Mouse (Mus musculus) MEL (cell line): Measurements from ENCODE around the gene Krtap4-7. TPM values are rescaled to one million over a fixed set of nuclear protein-coding genes. Genes with fewer than 3 reads are reported as not detected.

Experiments
- DNase-seq: peaks from one replicate; pipeline ENCODE4 v3.0.0; 2011; ENCODE audit warnings: low read depth, low spot score
- H3K27ac ChIP-seq: 2 replicates; pipeline ENCODE4 v1.5.1; 2012; ENCODE audit warnings: low read depth, mild to moderate bottlenecking, control low read depth, low read length, moderate library complexity; ENCODE audit not compliant: control insufficient read depth
- H3K27me3 ChIP-seq, 2 experiments: fragments of 150-350 bp in 1 of 2; sonication (generic) in 1 of 2; 2 replicates each; pipeline ENCODE4 v1.6.1; 2012; ENCODE audit warnings: low read length in 2 of 2, mild to moderate bottlenecking in 2 of 2, improper control_type of control experiment in 1 of 2, moderate library complexity in 1 of 2; ENCODE audit not compliant: insufficient read depth in 2 of 2, control insufficient read depth in 1 of 2
- H3K36me3 ChIP-seq, 2 experiments: 2 replicates each; pipeline ENCODE4 v1.6.1; 2012 to 2014; ENCODE audit warnings: low read length in 2 of 2, improper control_type of control experiment in 1 of 2, inconsistent platforms in 1 of 2, mild to moderate bottlenecking in 1 of 2; ENCODE audit not compliant: insufficient read depth in 2 of 2, control insufficient read depth in 1 of 2
- H3K4me1 ChIP-seq, 2 experiments: fragments of 150-350 bp in 1 of 2; sonication (generic) in 1 of 2; 2 replicates each; pipeline ENCODE4 v1.6.1; 2012; ENCODE audit warnings: low read length in 2 of 2, improper control_type of control experiment in 1 of 2, mild to moderate bottlenecking in 1 of 2; ENCODE audit not compliant: insufficient read depth in 2 of 2, control insufficient read depth in 1 of 2
- H3K4me3 ChIP-seq, 2 experiments: fragments of 150-350 bp in 1 of 2; sonication (generic) in 1 of 2; 2 replicates each; pipeline ENCODE4 v1.5.1; 2012; ENCODE audit warnings: low read depth in 2 of 2, low read length in 2 of 2, mild to moderate bottlenecking in 2 of 2, moderate library complexity in 2 of 2, control low read depth in 1 of 2, improper control_type of control experiment in 1 of 2; ENCODE audit not compliant: control insufficient read depth in 1 of 2, insufficient read depth in 1 of 2
- H3K79me2 ChIP-seq: 2 replicates; pipeline ENCODE4 v1.6.1; 2012; ENCODE audit warnings: mild to moderate bottlenecking, low read length, moderate library complexity; ENCODE audit not compliant: control insufficient read depth, poor library complexity, insufficient read depth
- H3K9ac ChIP-seq: 2 replicates; pipeline ENCODE4 v1.6.1; 2012; ENCODE audit warnings: low read depth, mild to moderate bottlenecking, control low read depth, low read length, moderate library complexity; ENCODE audit not compliant: control insufficient read depth, poor library complexity, severe bottlenecking
- H3K9me3 ChIP-seq: fragments of 150-350 bp; sonication (generic); replicated peaks from 2 replicates; pipeline ENCODE4 v1.6.1; 2012; ENCODE audit warnings: mild to moderate bottlenecking, low read length, improper control_type of control experiment, moderate library complexity; ENCODE audit not compliant: insufficient read depth
- CHD2 ChIP-seq: IDR thresholded peaks from 2 replicates; pipeline ENCODE4 v1.6.1; 2011; ENCODE audit warnings: low read length, improper control_type of control experiment
- E2F4 ChIP-seq: IDR thresholded peaks from 2 replicates; pipeline ENCODE4 v1.6.1; 2011; ENCODE audit warnings: low read depth, low read length, improper control_type of control experiment, borderline replicate concordance
- ELF1 ChIP-seq: IDR thresholded peaks from 2 replicates; pipeline ENCODE4 v1.6.1; 2014; ENCODE audit warnings: low read depth, mild to moderate bottlenecking, inconsistent platforms, low read length, improper control_type of control experiment, moderate library complexity
- GABPA ChIP-seq: IDR thresholded peaks from 2 replicates; pipeline ENCODE4 v1.6.1; 2012; ENCODE audit warnings: low read depth, mild to moderate bottlenecking, inconsistent platforms, low read length, improper control_type of control experiment, moderate library complexity
- GATA1 ChIP-seq: IDR thresholded peaks from 2 replicates; pipeline ENCODE4 v1.6.1; 2011; ENCODE audit warnings: low read depth, low read length, improper control_type of control experiment
- JUND ChIP-seq: IDR thresholded peaks from 2 replicates; pipeline ENCODE4 v1.6.1; 2011; ENCODE audit warnings: low read depth, mild to moderate bottlenecking, improper control_type of control experiment, low read length
- MAFK ChIP-seq: IDR thresholded peaks from 2 replicates; pipeline ENCODE4 v1.6.1; 2011; ENCODE audit warnings: low read depth, mild to moderate bottlenecking, low read length, improper control_type of control experiment, borderline replicate concordance
- MAX ChIP-seq: IDR thresholded peaks from 2 replicates; pipeline ENCODE4 v1.6.1; 2011; ENCODE audit warnings: low read length, improper control_type of control experiment
- MYC ChIP-seq: IDR thresholded peaks from 2 replicates; pipeline ENCODE4 v1.6.1; 2011; ENCODE audit warnings: low read depth, mild to moderate bottlenecking, low read length, improper control_type of control experiment, moderate library complexity
- RAD21 ChIP-seq: IDR thresholded peaks from 2 replicates; pipeline ENCODE4 v1.6.1; 2011; ENCODE audit warnings: mild to moderate bottlenecking, low read depth, low read length, improper control_type of control experiment
- SMC3 ChIP-seq: IDR thresholded peaks from 2 replicates; pipeline ENCODE4 v1.6.1; 2011; ENCODE audit warnings: low read depth, low read length, improper control_type of control experiment
- TBP ChIP-seq: IDR thresholded peaks from 2 replicates; pipeline ENCODE4 v1.8.0; 2011; ENCODE audit warnings: low read depth, low read length, improper control_type of control experiment
- UBTF ChIP-seq: IDR thresholded peaks from 2 replicates; pipeline ENCODE4 v1.6.1; 2012; ENCODE audit warnings: low read depth, mild to moderate bottlenecking, inconsistent platforms, low read length, improper control_type of control experiment, moderate library complexity, borderline replicate concordance; ENCODE audit not compliant: insufficient read depth
- USF2 ChIP-seq, 2 experiments: IDR thresholded peaks; 2 replicates each; pipeline ENCODE4 v1.6.1; 2011 to 2012; ENCODE audit warnings: improper control_type of control experiment in 2 of 2, low read length in 2 of 2, borderline replicate concordance in 1 of 2, inconsistent platforms in 1 of 2, low read depth in 1 of 2, mild to moderate bottlenecking in 1 of 2; ENCODE audit not compliant: insufficient read depth in 1 of 2
- ZMIZ1 ChIP-seq: IDR thresholded peaks from 2 replicates; pipeline ENCODE4 v1.6.1; 2012; ENCODE audit warnings: low read depth, mild to moderate bottlenecking, inconsistent platforms, low read length, improper control_type of control experiment, moderate library complexity
- polyA plus RNA-seq, 2 experiments: library from polyadenylated mRNA; stranded (reverse) in 1 of 2; unstranded in 1 of 2; fragments of >175 nt in 1 of 2; fragments of >200 nt in 1 of 2; gene quantifications; 2 replicates each; pipeline versions ENCODE4 v1.2.1 to v1.2.4; 2012; ENCODE audit warnings: low replicate concordance in 2 of 2, low read depth in 1 of 2; ENCODE audit not compliant: insufficient read length in 2 of 2, insufficient read depth in 1 of 2, missing spikeins in 1 of 2
- total RNA-seq: library from RNA; depleted of rRNA; stranded (reverse); fragments of 300-350 nt; gene quantifications from 2 replicates; pipeline ENCODE4 v1.2.3, GENCODE M21; 2012

The Krtap4-7 gene
- total and polyA plus RNA-seq, 3 experiments = not detected

- DNase-seq = no peak
- no peaks in the 10 kb centered on the region for H3K4me1 ChIP-seq
- no peaks in the 10 kb centered on the region for H3K79me2 ChIP-seq
- no peaks in the 10 kb centered on the region for H3K27me3 ChIP-seq
- no peak overlapping the region for H3K4me3 ChIP-seq
- H3K9ac ChIP-seq = no peak overlapping the region
- no peaks in the 10 kb centered on the region for H3K9me3 ChIP-seq
- TF ChIP-seq TBP (no peak), UBTF (no peak), ELF1 (no peak), MYC (no peak), JUND (no peak), CHD2 (no peak), SMC3 (no peak), USF2 (IDR thresholded peaks at IDR 0.05; ENCODE audit: borderline replicate concordance in 1 of 2, insufficient read depth in 1 of 2, low read depth in 1 of 2, low read length in 2 of 2) (no peak), RAD21 (no peak)
- H3K27ac ChIP-seq = no peak overlapping the region
- no peaks in the 10 kb centered on the region for H3K36me3 ChIP-seq
These were observed 39.6 kb upstream of the Krtap4-7 start for GRCm38 (mm10) chr11:99683481-99683880.

- TF ChIP-seq E2F4 = no peak
- no peak for TF ChIP-seq ZMIZ1
- no peak for TF ChIP-seq MYC
- TF ChIP-seq, all 39 proteins: peak for 0
- Histone ChIP-seq H3K36me3 (no peaks in the 10 kb centered on the region), H3K27me3 (no peaks in the 10 kb centered on the region), H3K9me3 (no peaks in the 10 kb centered on the region; the same call in 1 of the 2 replicates), H3K27ac (no peak within 1 kb of the TSS), H3K4me3 (no peak within 1 kb of the TSS), H3K4me1 (no peaks in the 10 kb centered on the region), H3K9ac (no peak within 1 kb of the TSS), H3K79me2 (no peaks in the 10 kb centered on the region)
- DNase-seq = no peak
These were observed 22.0 kb upstream of the Krtap4-7 start, which contains the start of gene Krtap4-6 for GRCm38 (mm10) chr11:99665860-99666259. Gene Krtap4-6, minus strand, starts transcription at chr11:99665960.

DNA sequence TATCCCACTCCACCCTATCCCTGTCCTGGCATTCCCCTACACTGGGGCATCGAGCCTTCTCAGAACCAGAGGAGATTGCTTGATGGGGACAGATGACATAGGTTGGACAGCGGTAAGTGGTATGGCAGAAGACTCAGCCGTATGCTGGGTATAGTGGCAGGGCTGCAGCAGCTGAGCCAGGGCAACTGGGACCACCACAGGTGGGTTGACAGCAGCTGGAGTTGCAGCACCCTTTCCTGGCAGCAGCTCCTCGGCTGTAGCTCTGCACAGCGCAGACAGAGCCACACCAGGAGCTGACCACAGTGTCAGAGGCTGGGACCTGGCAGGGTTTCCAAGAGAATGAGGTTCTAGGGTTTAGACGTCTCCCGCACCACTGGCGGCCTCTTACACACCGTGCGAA, 18.9 kb upstream of the Krtap4-7 start:
- TF ChIP-seq GATA1 (no peak), GABPA (no peak), UBTF (no peak), MAFK (no peak), MAX (no peak)
- no peak overlapping the region for H3K27ac ChIP-seq
- H3K4me3 ChIP-seq = no peak overlapping the region
- no peaks in the 10 kb centered on the region for H3K9me3 ChIP-seq
- no peak for DNase-seq
- H3K79me2 ChIP-seq = no peaks in the 10 kb centered on the region
- H3K4me1 ChIP-seq = no peaks in the 10 kb centered on the region
- no peak overlapping the region for H3K9ac ChIP-seq
- no peaks in the 10 kb centered on the region for H3K27me3 ChIP-seq
- no peaks in the 10 kb centered on the region for H3K36me3 ChIP-seq
